Mouse (Mus musculus) brain, adult 10 weeks (tissue): ENCODE results near the gene Kmt2c. TPM values are rescaled to one million over a fixed set of nuclear protein-coding genes. Genes with fewer than 3 reads are reported as not detected.

Experiments
- polyA plus RNA-seq: library from polyadenylated mRNA; stranded (reverse); fragments of 350-450 nt; fragmentation: Illumina TruSeq; extraction: RNeasy Lipid Tissue Mini Kit (QIAGEN cat#74804); gene quantifications from one replicate; pipeline ENCODE4 v1.2.3, GENCODE M21; 2015; ENCODE audit warnings: low read depth, low replicate concordance

Gene Kmt2c
- polyA plus RNA-seq, result 29.5 TPM

GRCm38 (mm10) chr5:25498346-25498820, at the start of gene Kmt2c:
Kmt2c (minus strand) TSS chr5:25498783.

GRCm38 (mm10) chr5:25515767-25516166, 17.2 kb upstream of the Kmt2c start, which contains the start of gene Cct8l1:
Cct8l1 (plus strand) TSS chr5:25516067.

GRCm38 (mm10) chr5:25222752-25223702, 275.6 kb downstream of the Kmt2c start, which contains the start of gene E130116L18Rik:
E130116L18Rik (minus strand) TSS chr5:25223153.

Other genes starting within 250 kb of the Kmt2c start
- not detected for gene Cct8l1, start 17.3 kb upstream of the Kmt2c start, polyA plus RNA-seq
- gene Xrcc2, start 207.0 kb upstream of the Kmt2c start, polyA plus RNA-seq, result 6.5 TPM